Comparison of ENCODE assay signal across 8 mouse cellular contexts in genomic region chr2:154817788-154818187, GRCm38 (mm10). TPM values are rescaled to one million over a fixed set of nuclear protein-coding genes. Genes with fewer than 3 reads are reported as not detected.
DNase-seq lines count a peak whose midpoint lies in the region; ATAC-seq and TF ChIP-seq lines count a peak whose summit lies in the region.
"Had no signal": no experiment of that assay in that cellular context is flagged by ENCODE, and none has a peak within 500 bp of the region (broad histone marks: within the 10 kb centered on the region; RNA-seq: fewer than 3 reads in every experiment).

No protein-coding gene starts in this region.

- no peaks in the 10 kb centered on the region for H3K9me3 ChIP-seq in midbrain, embryonic 12.5 days
- no peaks in the 10 kb centered on the region for H3K9me3 ChIP-seq in midbrain, embryonic 11.5 days (ENCODE audit: control insufficient read depth, low read length)
- no peaks in the 10 kb centered on the region for H3K9me3 ChIP-seq in stomach, postnatal 0 days (ENCODE audit: control insufficient read depth, low read length)

- peak; percentile 64 for TF ChIP-seq CTCF in cortical plate, adult 2 months (IDR thresholded peaks at IDR 0.05; ENCODE audit: extremely low read depth, insufficient read depth, low read length)
- peak; percentile 73 for TF ChIP-seq CTCF in stomach, postnatal 0 days (IDR thresholded peaks at IDR 0.05; ENCODE audit: low read depth)

- TF ChIP-seq EP300 in stomach, postnatal 0 days (optimal IDR thresholded peaks at IDR 0.05): no peak

- no peak overlapping the region for H3K9ac ChIP-seq in midbrain, embryonic 12.5 days (replicated peaks)
- no peak overlapping the region for H3K9ac ChIP-seq in midbrain, embryonic 11.5 days (ENCODE audit: low read length)
- H3K9ac ChIP-seq in stomach, postnatal 0 days (ENCODE audit: low read length): no peak overlapping the region

- TF ChIP-seq POLR2A in cortical plate, adult 2 months (IDR thresholded peaks at IDR 0.05; ENCODE audit: extremely low read depth, insufficient read depth, low read length): no peak

- 39% methylated on average over 1 of the region's 1 CpGs for WGBS in midbrain, embryonic 12.5 days
- 37% methylated on average over 1 of the region's 1 CpGs for WGBS in midbrain, embryonic 11.5 days
- WGBS in stomach, postnatal 0 days: 23% methylated on average over 1 of the region's 1 CpGs

- H3K27me3 ChIP-seq in midbrain, embryonic 12.5 days: no peaks in the 10 kb centered on the region
- no peaks in the 10 kb centered on the region for H3K27me3 ChIP-seq in midbrain, embryonic 11.5 days (ENCODE audit: control insufficient read depth, insufficient read depth, low read length)
- no peaks in the 10 kb centered on the region for H3K27me3 ChIP-seq in stomach, postnatal 0 days (ENCODE audit: control insufficient read depth, insufficient read depth, low read length)

- 0 out of 2 replicates have a peak overlapping the region, but pooled peaks have one; percentile 22 for H3K27ac ChIP-seq in midbrain, embryonic 12.5 days (replicated peaks)
- no peak overlapping the region for H3K27ac ChIP-seq in midbrain, embryonic 11.5 days (ENCODE audit: low read depth, low read length)
- no peak overlapping the region for H3K27ac ChIP-seq in cortical plate, adult 2 months (ENCODE audit: insufficient read depth, low read length)
- H3K27ac ChIP-seq in stomach, postnatal 0 days (replicated peaks): no peak overlapping the region

- H3K36me3 ChIP-seq in midbrain, embryonic 12.5 days: no peaks in the 10 kb centered on the region
- no peaks in the 10 kb centered on the region for H3K36me3 ChIP-seq in midbrain, embryonic 11.5 days (ENCODE audit: control insufficient read depth, insufficient read depth, low read length)
- H3K36me3 ChIP-seq in stomach, postnatal 0 days (ENCODE audit: control insufficient read depth, insufficient read depth, low read length): no peaks in the 10 kb centered on the region

- DNase-seq in midbrain, embryonic 11.5 days (ENCODE audit: low spot score, missing footprints): no peak
- peak; percentile 60 for DNase-seq in adrenal gland, adult 2 months
- peak; percentile 65 for DNase-seq in layer of hippocampus, adult 11-12 months (ENCODE audit: low spot score)
- peak; percentile 40 for DNase-seq in lung, postnatal 14 days
- DNase-seq in stomach, postnatal 0 days (ENCODE audit: low spot score): peak; percentile 63

- H3K4me3 ChIP-seq in midbrain, embryonic 12.5 days: no peak overlapping the region
- H3K4me3 ChIP-seq in midbrain, embryonic 11.5 days (ENCODE audit: low read depth, low read length): no peak overlapping the region
- H3K4me3 ChIP-seq in cortical plate, adult 2 months (ENCODE audit: insufficient read depth, low read length): no peak overlapping the region
- H3K4me3 ChIP-seq in stomach, postnatal 0 days (ENCODE audit: low read depth, low read length): no peak overlapping the region

- peaks cover 18% of the 10 kb centered on the region for H3K4me1 ChIP-seq in midbrain, embryonic 12.5 days
- peaks cover 2% of the 10 kb centered on the region; the same call in 1 of the 2 replicates for H3K4me1 ChIP-seq in midbrain, embryonic 11.5 days (ENCODE audit: control insufficient read depth, insufficient read depth, low read length)
- peaks cover 2% of the 10 kb centered on the region for H3K4me1 ChIP-seq in cortical plate, adult 2 months (ENCODE audit: control insufficient read depth, insufficient read depth, low read length)
- H3K4me1 ChIP-seq in stomach, postnatal 0 days (replicated peaks; ENCODE audit: control insufficient read depth, insufficient read depth): 0 out of 2 replicates have a peak, but pooled peaks cover 2% of the 10 kb centered on the region

- no peak overlapping the region for H3K4me2 ChIP-seq in midbrain, embryonic 12.5 days (replicated peaks)
- no peak overlapping the region for H3K4me2 ChIP-seq in midbrain, embryonic 11.5 days
- no peak overlapping the region for H3K4me2 ChIP-seq in stomach, postnatal 0 days (replicated peaks; ENCODE audit: low read depth)

- no peak for ATAC-seq in midbrain, embryonic 12.5 days (ENCODE audit: low FRiP score, low read depth)
- ATAC-seq in midbrain, embryonic 11.5 days (ENCODE audit: low FRiP score): no peak
- peak; percentile 32; the same call in 1 of the 2 replicates for ATAC-seq in stomach, postnatal 0 days (ENCODE audit: low FRiP score, low TSS enrichment)

RNA-seq across cellular contexts. Expression of gene a, which starts 26.6 kb away (rescaled TPM):
- polyA plus RNA-seq in midbrain, embryonic 12.5 days (2016; fragmentation: Nextera tagmentation; extraction: Ambion mirVana): 1.9 and 2.2 TPM in 2 replicates
- polyA plus RNA-seq in midbrain, embryonic 11.5 days (2014; fragmentation: Nextera tagmentation; extraction: Ambion mirVana): 0.36 and 0.40 TPM in 2 replicates
- total RNA-seq in adrenal gland, adult 2 months (2021): not detected
- 0.58 TPM in 1 of 2 replicates, not detected in the other for polyA plus RNA-seq in adrenal gland, adult 2 months (2012; rRNA removed)
- 0.54 TPM in 1 of 2 replicates, not detected in the other for polyA plus RNA-seq in cortical plate, adult 2 months (2012; rRNA removed)
- 0.41 and 0.65 TPM in 2 replicates for polyA plus RNA-seq in stomach, postnatal 0 days (2015; fragmentation: Nextera tagmentation; extraction: Ambion mirVana)

RNA-seq across cellular contexts. Expression of gene Raly, which starts 26.9 kb away (rescaled TPM):
- polyA plus RNA-seq in midbrain, embryonic 12.5 days (2016; fragmentation: Nextera tagmentation; extraction: Ambion mirVana): 38.9 and 44.6 TPM in 2 replicates
- polyA plus RNA-seq in midbrain, embryonic 11.5 days (2014; fragmentation: Nextera tagmentation; extraction: Ambion mirVana): 56.9 and 66.8 TPM in 2 replicates
- total RNA-seq in adrenal gland, adult 2 months (2021): 100 to 1,000 TPM; 193 to 201 TPM
- polyA plus RNA-seq in adrenal gland, adult 2 months (2012; rRNA removed): 295 and 306 TPM in 2 replicates
- polyA plus RNA-seq in cortical plate, adult 2 months (2012; rRNA removed): 135 TPM in 2 replicates
- polyA plus RNA-seq in stomach, postnatal 0 days (2015; fragmentation: Nextera tagmentation; extraction: Ambion mirVana): 16.8 and 18.7 TPM in 2 replicates

RNA-seq across cellular contexts. Expression of gene Gm14214, which starts 48.0 kb away (rescaled TPM):
- polyA plus RNA-seq in midbrain, embryonic 12.5 days (2016; fragmentation: Nextera tagmentation; extraction: Ambion mirVana): not detected in 2 replicates
- polyA plus RNA-seq in midbrain, embryonic 11.5 days (2014; fragmentation: Nextera tagmentation; extraction: Ambion mirVana): not detected in 2 replicates
- not detected for total RNA-seq in adrenal gland, adult 2 months (2021)
- polyA plus RNA-seq in adrenal gland, adult 2 months (2012; rRNA removed): not detected in 2 replicates
- not detected in 2 replicates for polyA plus RNA-seq in cortical plate, adult 2 months (2012; rRNA removed)
- not detected in 2 replicates for polyA plus RNA-seq in stomach, postnatal 0 days (2015; fragmentation: Nextera tagmentation; extraction: Ambion mirVana)
- polyA plus RNA-seq: gonadal fat pad, adult 2 months had no signal
